Mouse (Mus musculus) olfactory bulb, adult 2 months (tissue): ENCODE measurements around the gene Sned1.

Source experiments
- CTCF ChIP-seq: fragments of 200-500 bp; IDR thresholded peaks from 2 replicates; pipeline ENCODE4 v1.5.1; 2012; ENCODE audit warnings: low read depth, mild to moderate bottlenecking, low read length, moderate library complexity; ENCODE audit not compliant: insufficient read depth
- POLR2A ChIP-seq: fragments of 200-500 bp; IDR thresholded peaks from 2 replicates; pipeline ENCODE4 v1.6.1; 2012; ENCODE audit warnings: mild to moderate bottlenecking, low read depth, low read length, moderate library complexity; ENCODE audit not compliant: insufficient read depth

GRCm38 (mm10) chr1:93252586-93252985, 16.9 kb downstream of the Sned1 start:
- TF ChIP-seq CTCF, result no peak
- no peak for TF ChIP-seq POLR2A
